Mouse (Mus musculus) heart, embryonic 13.5 days (tissue): Measurements from ENCODE around the gene Vamp3. TPM values are rescaled to one million over a fixed set of nuclear protein-coding genes. Genes with fewer than 3 reads are reported as not detected.

Experiments
- ATAC-seq: fragments of 200-750 bp; cut with Nextera tagmentation; 2 replicates; pipeline ENCODE4 v1.8.0; 2017; ENCODE audit warnings: moderate TSS enrichment; ENCODE audit not compliant: insufficient number of reproducible peaks, low FRiP score, low TSS enrichment; ENCODE audit errors: extremely low read depth
- H3K27ac ChIP-seq: fragments of 300-500 bp; sonication (generic); replicated peaks from 2 replicates; pipeline ENCODE4 v1.5.1; 2015; ENCODE audit warnings: moderate library complexity, mild to moderate bottlenecking, inconsistent platforms
- H3K27me3 ChIP-seq: fragments of 300-500 bp; sonication (generic); replicated peaks from 2 replicates; pipeline ENCODE4 v1.6.1; 2015; ENCODE audit warnings: mild to moderate bottlenecking, inconsistent platforms
- H3K36me3 ChIP-seq: fragments of 300-500 bp; sonication (generic); 2 replicates; pipeline ENCODE4 v1.6.1; 2015; ENCODE audit warnings: mild to moderate bottlenecking, inconsistent platforms
- H3K4me1 ChIP-seq: fragments of 300-500 bp; sonication (generic); 2 replicates; pipeline ENCODE4 v1.6.1; 2015; ENCODE audit warnings: inconsistent platforms
- H3K4me2 ChIP-seq: fragments of 300-500 bp; sonication (generic); 2 replicates; pipeline ENCODE4 v1.6.1; 2015; ENCODE audit warnings: inconsistent platforms, mild to moderate bottlenecking, moderate library complexity
- H3K4me3 ChIP-seq: fragments of 300-500 bp; sonication (generic); 2 replicates; pipeline ENCODE4 v1.5.1; 2015; ENCODE audit warnings: moderate library complexity, mild to moderate bottlenecking, inconsistent platforms
- H3K9ac ChIP-seq: fragments of 300-500 bp; sonication (generic); 2 replicates; pipeline ENCODE4 v1.6.1; 2015; ENCODE audit warnings: inconsistent platforms, mild to moderate bottlenecking, moderate library complexity
- H3K9me3 ChIP-seq: fragments of 300-500 bp; sonication (generic); 2 replicates; pipeline ENCODE4 v1.6.1; 2016; ENCODE audit warnings: inconsistent platforms
- WGBS: fragments of 180-500 bp; shearing (Covaris S2); methylation state at CpG from one replicate; pipeline ENCODE4 v1.1.7; 2015; ENCODE audit warnings: mixed read lengths; 5-methylcytosine and 5-hydroxymethylcytosine counted together
- polyA plus RNA-seq: library from polyadenylated mRNA; unstranded; fragments of >200 nt; fragmentation: Nextera tagmentation; extraction: Ambion mirVana; gene quantifications from 2 replicates; pipeline ENCODE4 v1.2.1, GENCODE M21; 2015

Gene Vamp3
- polyA plus RNA-seq, 1 experiment from 2014 or later, result 97.0 TPM

GRCm38 (mm10) chr4:151083027-151083426 is 25.3 kb upstream of the Vamp3 start:
- 42% methylated on average over 5 of the region's 5 CpGs for WGBS
- Histone ChIP-seq H3K27me3 (0 out of 2 replicates have a peak, but pooled peaks cover 2% of the 10 kb centered on the region), H3K9me3 (no peaks in the 10 kb centered on the region), H3K4me1 (peaks cover 41% of the 10 kb centered on the region), H3K9ac (0 out of 2 replicates have a peak overlapping the region, but pooled peaks have one; percentile 35), H3K27ac (peak overlapping the region; percentile 90), H3K4me2 (peak overlapping the region; percentile 7; the same call in 1 of the 2 replicates), H3K4me3 (no peak overlapping the region), H3K36me3 (peaks cover 84% of the 10 kb centered on the region)
- peak; percentile 20; the same call in 1 of the 2 replicates for ATAC-seq

GRCm38 (mm10) chr4:151081977-151082376 is 24.2 kb upstream of the Vamp3 start:
- Histone ChIP-seq H3K4me3 (no peak overlapping the region), H3K4me2 (no peak overlapping the region), H3K27me3 (0 out of 2 replicates have a peak, but pooled peaks cover 2% of the 10 kb centered on the region), H3K9me3 (no peaks in the 10 kb centered on the region), H3K36me3 (peaks cover 84% of the 10 kb centered on the region), H3K4me1 (peaks cover 40% of the 10 kb centered on the region), H3K9ac (peak overlapping the region; percentile 8; the same call in 1 of the 2 replicates), H3K27ac (peak overlapping the region; percentile 90)
- no peak for ATAC-seq
- 83% methylated on average over 13 of the region's 13 CpGs for WGBS

GRCm38 (mm10) chr4:151081355-151081754 is 23.6 kb upstream of the Vamp3 start:
- H3K27me3 ChIP-seq, result 0 out of 2 replicates have a peak, but pooled peaks cover 2% of the 10 kb centered on the region
- WGBS, result 80% methylated on average over 2 of the region's 2 CpGs

GRCm38 (mm10) chr4:151074817-151075216 is 17.1 kb upstream of the Vamp3 start:
- 85% methylated on average over 15 of the region's 15 CpGs for WGBS
- H3K4me1 ChIP-seq, result peaks cover 12% of the 10 kb centered on the region; the same call in 1 of the 2 replicates
- no peak overlapping the region for H3K27ac ChIP-seq
- H3K9me3 ChIP-seq, result no peaks in the 10 kb centered on the region
- H3K9ac ChIP-seq, result no peak overlapping the region
- H3K27me3 ChIP-seq, result no peaks in the 10 kb centered on the region
- H3K4me3 ChIP-seq, result no peak overlapping the region
- peaks cover 97% of the 10 kb centered on the region for H3K36me3 ChIP-seq
- no peak for ATAC-seq
- H3K4me2 ChIP-seq, result no peak overlapping the region

More at GRCm38 (mm10) chr4:151081355-151081754, 23.6 kb upstream of the Vamp3 start:
- Histone ChIP-seq H3K9ac (no peak overlapping the region), H3K36me3 (peaks cover 86% of the 10 kb centered on the region), H3K9me3 (no peaks in the 10 kb centered on the region), H3K4me1 (peaks cover 35% of the 10 kb centered on the region), H3K4me3 (no peak overlapping the region), H3K4me2 (no peak overlapping the region), H3K27ac (no peak overlapping the region)
- ATAC-seq, result no peak

- no peak overlapping the region for H3K4me2 ChIP-seq
- ATAC-seq, result no peak; the same call in 1 of the 2 replicates
- peaks cover 12% of the 10 kb centered on the region; the same call in 1 of the 2 replicates for H3K4me1 ChIP-seq
- peaks cover 94% of the 10 kb centered on the region for H3K36me3 ChIP-seq
- 48% methylated on average over 13 of the region's 13 CpGs for WGBS
- H3K9ac ChIP-seq, result no peak overlapping the region
- H3K4me3 ChIP-seq, result no peak overlapping the region
- no peak overlapping the region for H3K27ac ChIP-seq
- no peaks in the 10 kb centered on the region for H3K27me3 ChIP-seq
- H3K9me3 ChIP-seq, result no peaks in the 10 kb centered on the region
Observed at GRCm38 (mm10) chr4:151073108-151073744, 15.5 kb upstream of the Vamp3 start.

- H3K36me3 ChIP-seq, result peaks cover 85% of the 10 kb centered on the region
- no peak for ATAC-seq
- H3K4me1 ChIP-seq, result peaks cover 12% of the 10 kb centered on the region; the same call in 1 of the 2 replicates
- H3K9me3 ChIP-seq, result no peaks in the 10 kb centered on the region
- H3K9ac ChIP-seq, result no peak overlapping the region
- no peak overlapping the region for H3K4me3 ChIP-seq
- WGBS, result 74% methylated on average over 7 of the region's 7 CpGs
- H3K4me2 ChIP-seq, result no peak overlapping the region
- no peak overlapping the region for H3K27ac ChIP-seq
- H3K27me3 ChIP-seq, result no peaks in the 10 kb centered on the region
Observed at GRCm38 (mm10) chr4:151070962-151071361, 13.2 kb upstream of the Vamp3 start.

- Histone ChIP-seq H3K27me3 (no peaks in the 10 kb centered on the region), H3K9ac (no peak overlapping the region), H3K9me3 (no peaks in the 10 kb centered on the region), H3K4me2 (no peak overlapping the region), H3K36me3 (peaks cover 65% of the 10 kb centered on the region), H3K4me3 (no peak overlapping the region), H3K4me1 (0 out of 2 replicates have a peak, but pooled peaks cover 2% of the 10 kb centered on the region), H3K27ac (no peak overlapping the region)
- 56% methylated on average over 4 of the region's 4 CpGs for WGBS
- no peak for ATAC-seq
Observed at GRCm38 (mm10) chr4:151068751-151069150, 11.0 kb upstream of the Vamp3 start.

- H3K4me1 ChIP-seq, result peaks cover 18% of the 10 kb centered on the region
- H3K4me2 ChIP-seq, result no peak overlapping the region
- no peaks in the 10 kb centered on the region for H3K9me3 ChIP-seq
- H3K36me3 ChIP-seq, result peaks cover 49% of the 10 kb centered on the region
- H3K27ac ChIP-seq, result no peak overlapping the region
- WGBS, result 95% methylated on average over 4 of the region's 4 CpGs
- H3K27me3 ChIP-seq, result no peaks in the 10 kb centered on the region
- no peak overlapping the region for H3K9ac ChIP-seq
- no peak overlapping the region for H3K4me3 ChIP-seq
- no peak for ATAC-seq
Observed at GRCm38 (mm10) chr4:151059566-151059965, 1.8 kb upstream of the Vamp3 start.

GRCm38 (mm10) chr4:151058634-151059033 is 871 bp upstream of the Vamp3 start:
- Histone ChIP-seq H3K27ac (peak overlapping the region; percentile 97), H3K9ac (peak overlapping the region; percentile 81), H3K36me3 (peaks cover 56% of the 10 kb centered on the region), H3K9me3 (no peaks in the 10 kb centered on the region), H3K27me3 (no peaks in the 10 kb centered on the region), H3K4me3 (peak overlapping the region; percentile 93), H3K4me2 (peak overlapping the region; percentile 87), H3K4me1 (peaks cover 18% of the 10 kb centered on the region)
- no peak for ATAC-seq
- 77% methylated on average over 4 of the region's 4 CpGs for WGBS

GRCm38 (mm10) chr4:151051162-151051561 is 6.6 kb downstream of the Vamp3 start:
- Histone ChIP-seq H3K9me3 (no peaks in the 10 kb centered on the region), H3K4me1 (peaks cover 3% of the 10 kb centered on the region)

GRCm38 (mm10) chr4:151046524-151046923 is 11.2 kb downstream of the Vamp3 start:
- Histone ChIP-seq H3K27me3 (no peaks in the 10 kb centered on the region), H3K27ac (no peak overlapping the region), H3K9ac (no peak overlapping the region), H3K9me3 (no peaks in the 10 kb centered on the region), H3K36me3 (peaks cover 52% of the 10 kb centered on the region), H3K4me2 (no peak overlapping the region), H3K4me3 (no peak overlapping the region), H3K4me1 (peaks cover 22% of the 10 kb centered on the region)
- 77% methylated on average over 3 of the region's 3 CpGs for WGBS
- no peak for ATAC-seq

More at GRCm38 (mm10) chr4:151051162-151051561, 6.6 kb downstream of the Vamp3 start:
- Histone ChIP-seq H3K27ac (no peak overlapping the region), H3K27me3 (no peaks in the 10 kb centered on the region), H3K4me3 (no peak overlapping the region), H3K36me3 (peaks cover 92% of the 10 kb centered on the region), H3K9ac (no peak overlapping the region), H3K4me2 (no peak overlapping the region)
- WGBS, result 82% methylated on average over 1 of the region's 1 CpGs
- no peak for ATAC-seq
